ENCODE assay signal across 9 mouse cellular contexts in genomic region chr2:119542106-119542505, GRCm38 (mm10). TPM values are rescaled to one million over a fixed set of nuclear protein-coding genes. Genes with fewer than 3 reads are reported as not detected.
DNase-seq lines count a peak whose midpoint lies in the region; ATAC-seq and TF ChIP-seq lines count a peak whose summit lies in the region.
"Had no signal": no experiment of that assay in that cellular context is flagged by ENCODE, and none has a peak within 500 bp of the region (broad histone marks: within the 10 kb centered on the region; RNA-seq: fewer than 3 reads in every experiment).

No protein-coding gene starts in this region.

- no peaks in the 10 kb centered on the region for H3K9me3 ChIP-seq in hindbrain, embryonic 10.5 days
- H3K9me3 ChIP-seq in hindbrain, embryonic 12.5 days (replicated peaks) = no peaks in the 10 kb centered on the region
- no peaks in the 10 kb centered on the region for H3K9me3 ChIP-seq in ES-E14 (ENCODE audit: control insufficient read depth, insufficient read depth, low read depth, low read length)
- H3K9me3 ChIP-seq in hindbrain, postnatal 0 days (ENCODE audit: low read length) = no peaks in the 10 kb centered on the region
- H3K9me3 ChIP-seq in liver, embryonic 13.5 days (replicated peaks) = no peaks in the 10 kb centered on the region
- H3K9me3 ChIP-seq: embryonic facial prominence, embryonic 15.5 days had no signal

- no peak overlapping the region for H3K27ac ChIP-seq in hindbrain, embryonic 10.5 days
- H3K27ac ChIP-seq in hindbrain, embryonic 12.5 days = no peak overlapping the region
- no peak overlapping the region for H3K27ac ChIP-seq in ES-E14 (ENCODE audit: insufficient read depth, low read depth, low read length, poor library complexity, severe bottlenecking)
- no peak overlapping the region for H3K27ac ChIP-seq in hindbrain, postnatal 0 days
- no peak overlapping the region for H3K27ac ChIP-seq in liver, embryonic 13.5 days
- H3K27ac ChIP-seq: embryonic facial prominence, embryonic 15.5 days had no signal

- ATAC-seq in hindbrain, embryonic 12.5 days (ENCODE audit: low FRiP score) = no peak
- ATAC-seq in hindbrain, postnatal 0 days = no peak
- no peak for ATAC-seq in liver, embryonic 13.5 days (ENCODE audit: low read depth)
- no peak for ATAC-seq in erythroid progenitor cell, adult 5-6 weeks (replicated peaks; ENCODE audit: low FRiP score, poor library complexity, severe bottlenecking)

- no peak for TF ChIP-seq POLR2A in brain, embryonic 14.5 days (IDR thresholded peaks at IDR 0.05; ENCODE audit: borderline replicate concordance, extremely low read depth, insufficient read depth, insufficient read length, poor library complexity, severe bottlenecking)

- peaks cover 4% of the 10 kb centered on the region for H3K4me1 ChIP-seq in hindbrain, embryonic 10.5 days (replicated peaks)
- H3K4me1 ChIP-seq in hindbrain, embryonic 12.5 days = no peaks in the 10 kb centered on the region
- H3K4me1 ChIP-seq in ES-E14 (ENCODE audit: control insufficient read depth in 2 of 2, insufficient read depth in 2 of 2, low read length in 2 of 2, poor library complexity in 1 of 2) = no peaks in the 10 kb centered on the region
- no peaks in the 10 kb centered on the region for H3K4me1 ChIP-seq in hindbrain, postnatal 0 days (ENCODE audit: insufficient read depth, low read length)
- peaks cover 10% of the 10 kb centered on the region for H3K4me1 ChIP-seq in liver, embryonic 13.5 days (replicated peaks)

- in situ Hi-C loops in ES-E14 (cut with MboI; ENCODE audit: low sequenced_read_pairs in 2 of 2, unreplicated experiment in 2 of 2) = no loop called here

- TF ChIP-seq CTCF in brain, embryonic 14.5 days (IDR thresholded peaks at IDR 0.05; ENCODE audit: borderline replicate concordance, extremely low read depth, insufficient read depth, insufficient read length) = peak; percentile 64; the same call in 1 of the 2 replicates
- TF ChIP-seq CTCF in hindbrain, postnatal 0 days (IDR thresholded peaks at IDR 0.05; ENCODE audit: low read depth) = peak; percentile 70

- no peaks in the 10 kb centered on the region for H3K36me3 ChIP-seq in hindbrain, embryonic 10.5 days
- no peaks in the 10 kb centered on the region for H3K36me3 ChIP-seq in hindbrain, embryonic 12.5 days
- no peaks in the 10 kb centered on the region for H3K36me3 ChIP-seq in ES-E14 (ENCODE audit: control insufficient read depth, insufficient read depth, low read length, poor library complexity, severe bottlenecking)
- no peaks in the 10 kb centered on the region for H3K36me3 ChIP-seq in hindbrain, postnatal 0 days (ENCODE audit: insufficient read depth, low read length)
- no peaks in the 10 kb centered on the region for H3K36me3 ChIP-seq in liver, embryonic 13.5 days
- H3K36me3 ChIP-seq: embryonic facial prominence, embryonic 15.5 days had no signal

- H3K4me3 ChIP-seq in hindbrain, embryonic 10.5 days = no peak overlapping the region
- H3K4me3 ChIP-seq in hindbrain, embryonic 12.5 days = no peak overlapping the region
- H3K4me3 ChIP-seq in ES-E14 (ENCODE audit: insufficient read depth in 1 of 2, low read depth in 1 of 2, low read length in 2 of 2, poor library complexity in 1 of 2, severe bottlenecking in 1 of 2) = no peak overlapping the region
- no peak overlapping the region for H3K4me3 ChIP-seq in hindbrain, postnatal 0 days (ENCODE audit: low read length)
- no peak overlapping the region for H3K4me3 ChIP-seq in liver, embryonic 13.5 days (replicated peaks)
- H3K4me3 ChIP-seq: embryonic facial prominence, embryonic 15.5 days had no signal

- no peak overlapping the region for H3K9ac ChIP-seq in hindbrain, embryonic 12.5 days
- H3K9ac ChIP-seq in ES-E14 (ENCODE audit: insufficient read depth, low read depth, low read length, poor library complexity, severe bottlenecking) = no peak overlapping the region
- no peak overlapping the region for H3K9ac ChIP-seq in hindbrain, postnatal 0 days (replicated peaks; ENCODE audit: low read length)
- no peak overlapping the region for H3K9ac ChIP-seq in liver, embryonic 13.5 days
- H3K9ac ChIP-seq: embryonic facial prominence, embryonic 15.5 days had no signal

- WGBS in hindbrain, embryonic 10.5 days = 35% methylated on average over 1 of the region's 1 CpGs
- whole genome bisulfite sequencing in hindbrain, embryonic 12.5 days = 26% methylated on average over 1 of the region's 1 CpGs
- 24% methylated on average over 1 of the region's 1 CpGs for WGBS in hindbrain, postnatal 0 days
- 18% methylated on average over 1 of the region's 1 CpGs for WGBS in liver, embryonic 13.5 days (ENCODE audit: insufficient replicate concordance)

- no peak overlapping the region for H3K4me2 ChIP-seq in hindbrain, embryonic 12.5 days (replicated peaks)
- H3K4me2 ChIP-seq in hindbrain, postnatal 0 days (ENCODE audit: low read depth, low read length) = no peak overlapping the region
- no peak overlapping the region for H3K4me2 ChIP-seq in liver, embryonic 13.5 days
- H3K4me2 ChIP-seq: embryonic facial prominence, embryonic 15.5 days had no signal

- DNase-seq in hindbrain, embryonic 10.5 days (ENCODE audit: low spot score) = peak; percentile 35
- peak; percentile 16 for DNase-seq in ES-E14 (ENCODE audit: low read depth, low spot score)
- DNase-seq in brain, embryonic 14.5 days (ENCODE audit: low read depth) = peak; percentile 73
- peak; percentile 71 for DNase-seq in hindbrain, postnatal 0 days (ENCODE audit: low spot score)
- peak; percentile 36 for DNase-seq in liver, embryonic 13.5 days
- peak; percentile 58 to 63 for DNase-seq in right cerebral cortex, adult 2 months (ENCODE audit: low spot score in 2 of 2)

- H3K27me3 ChIP-seq in hindbrain, embryonic 10.5 days (ENCODE audit: insufficient read depth, poor library complexity, severe bottlenecking) = no peaks in the 10 kb centered on the region
- H3K27me3 ChIP-seq in hindbrain, embryonic 12.5 days = no peaks in the 10 kb centered on the region
- no peaks in the 10 kb centered on the region for H3K27me3 ChIP-seq in hindbrain, postnatal 0 days (ENCODE audit: insufficient read depth, low read length)
- H3K27me3 ChIP-seq in liver, embryonic 13.5 days = no peaks in the 10 kb centered on the region
- H3K27me3 ChIP-seq: embryonic facial prominence, embryonic 15.5 days had no signal

TF ChIP-seq in ES-E14, 5 proteins besides CTCF, POLR2A, EP300 and RAD21:
- TF ChIP-seq HCFC1 (IDR thresholded peaks at IDR 0.05; ENCODE audit: borderline replicate concordance, insufficient read depth, low read length) (no peak), ZNF384 (IDR thresholded peaks at IDR 0.05; ENCODE audit: low read depth, low read length) (no peak), CHD2 (IDR thresholded peaks at IDR 0.05; ENCODE audit: low read depth, low read length) (no peak), MAFK (IDR thresholded peaks at IDR 0.05; ENCODE audit: insufficient read depth, low read depth, low read length) (no peak), ZC3H11A (IDR thresholded peaks at IDR 0.05; ENCODE audit: borderline replicate concordance, low read depth, low read length) (no peak)
TF ChIP-seq in ES-E14: peak in this region for 0.

RNA-seq across cellular contexts. Expression of gene Exd1, which starts 5.3 kb away (rescaled TPM):
- polyA plus RNA-seq in hindbrain, embryonic 10.5 days (2016; fragmentation: Nextera tagmentation; extraction: Ambion mirVana) = 0.35 and 0.78 TPM in 2 replicates
- polyA plus RNA-seq in hindbrain, embryonic 12.5 days (2016; fragmentation: Nextera tagmentation; extraction: Ambion mirVana) = 0.54 and 0.76 TPM in 2 replicates
- 1.1 and 2.0 TPM in 2 replicates for total RNA-seq in ES-E14 (2012; rRNA removed)
- 0.32 and 0.44 TPM in 2 replicates for polyA plus RNA-seq in brain, embryonic 14.5 days (2012; rRNA removed)
- 0.83 and 1.2 TPM in 2 replicates for total RNA-seq in hindbrain, postnatal 0 days (2014; rRNA removed)
- polyA plus RNA-seq in hindbrain, postnatal 0 days (2015; fragmentation: Nextera tagmentation; extraction: Ambion mirVana) = 0.58 and 0.74 TPM in 2 replicates
- 0.35 and 0.38 TPM in 2 replicates for polyA plus RNA-seq in liver, embryonic 13.5 days (2015; fragmentation: Nextera tagmentation; extraction: Ambion mirVana)
- not detected in 2 replicates for total RNA-seq in erythroid progenitor cell, adult 5-6 weeks (2015; ENCODE audit: low replicate concordance)
- total RNA-seq in erythroid progenitor cell, adult 5-6 weeks (2017; ENCODE audit: low replicate concordance) = 0.90 TPM in 1 of 2 replicates, not detected in the other

RNA-seq across cellular contexts. Expression of gene Chp1, which starts 5.4 kb away (rescaled TPM):
- 52.2 and 52.9 TPM in 2 replicates for polyA plus RNA-seq in hindbrain, embryonic 10.5 days (2016; fragmentation: Nextera tagmentation; extraction: Ambion mirVana)
- 61.3 and 65.4 TPM in 2 replicates for polyA plus RNA-seq in hindbrain, embryonic 12.5 days (2016; fragmentation: Nextera tagmentation; extraction: Ambion mirVana)
- total RNA-seq in ES-E14 (2012; rRNA removed) = 21.5 and 29.7 TPM in 2 replicates
- 63.6 and 67.7 TPM in 2 replicates for polyA plus RNA-seq in brain, embryonic 14.5 days (2012; rRNA removed)
- total RNA-seq in hindbrain, postnatal 0 days (2014; rRNA removed) = 49.2 and 54.8 TPM in 2 replicates
- polyA plus RNA-seq in hindbrain, postnatal 0 days (2015; fragmentation: Nextera tagmentation; extraction: Ambion mirVana) = 51.4 and 52.4 TPM in 2 replicates
- 47.3 and 54.2 TPM in 2 replicates for polyA plus RNA-seq in liver, embryonic 13.5 days (2015; fragmentation: Nextera tagmentation; extraction: Ambion mirVana)
- total RNA-seq in erythroid progenitor cell, adult 5-6 weeks (2015; ENCODE audit: low replicate concordance) = 76.7 and 89.7 TPM in 2 replicates
- total RNA-seq in erythroid progenitor cell, adult 5-6 weeks (2017; ENCODE audit: low replicate concordance) = 53.0 and 61.0 TPM in 2 replicates

Comparison
In these comparisons a context has a peak if more than half of its experiments do, and no peak if none do; other contexts are left out.
1. DNase-seq: peak in every context shown above with its lines; median percentile 73 in brain, embryonic 14.5 days; 71 in hindbrain, postnatal 0 days; 60 in right cerebral cortex, adult 2 months; 36 in liver, embryonic 13.5 days; 35 in hindbrain, embryonic 10.5 days; 16 in ES-E14.